Mouse (Mus musculus) gonadal fat pad, adult 2 months (tissue): ENCODE data around the gene Olfr1046. TPM values are rescaled to one million over a fixed set of nuclear protein-coding genes. Genes with fewer than 3 reads are reported as not detected.
"Not testable (repeated sequence)": the region's sequence is repeated elsewhere in the genome, so short reads cannot be mapped to it uniquely, and the experiment has no call there.

Experiments used
- DNase-seq: peaks from one replicate; pipeline ENCODE4 v3.0.0-alpha.2; 2012; ENCODE audit warnings: low read depth
- polyA plus RNA-seq: library from polyadenylated mRNA; depleted of rRNA; stranded (reverse); fragments of >200 nt; gene quantifications from 2 replicates; pipeline ENCODE4 v1.2.3, GENCODE M21; 2012; rRNA removed

The Olfr1046 gene
- polyA plus RNA-seq = not detected in 2 replicates

DNA sequence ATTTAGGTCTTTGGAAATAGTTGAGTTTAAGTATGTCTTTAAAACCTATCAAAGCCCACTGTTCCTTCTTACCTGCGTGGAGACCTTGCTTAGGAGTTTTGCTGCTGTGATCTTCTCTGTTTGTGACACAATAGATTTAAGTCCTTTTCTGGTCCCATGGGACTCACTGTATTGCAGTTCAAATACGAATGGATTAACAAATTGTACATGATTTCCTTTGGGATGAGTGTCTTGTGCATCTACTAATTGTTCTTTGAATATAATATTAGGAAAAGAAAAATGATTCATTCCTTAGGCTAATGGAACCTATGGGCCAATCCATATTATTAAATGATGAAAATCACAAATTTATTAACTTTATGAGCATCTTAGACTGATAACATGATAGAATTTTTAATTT is at the start of gene Olfr1046:
TSS of gene Olfr1046 (minus strand) at position 101 of the 400 bp plus-strand sequence.
- DNase-seq = no peak

- not testable (repeated sequence) for DNase-seq
Observed at GRCm38 (mm10) chr2:86258228-86258627, 39.1 kb upstream of the Olfr1046 start, which contains the start of gene Olfr1049. Olfr1049 (minus strand) TSS chr2:86258328.

GRCm38 (mm10) chr2:86240189-86240588 is 21.1 kb upstream of the Olfr1046 start, which contains the start of gene Olfr1048:
Olfr1048 (minus strand) TSS chr2:86240289.
- DNase-seq = no peak

GRCm38 (mm10) chr2:86231301-86231700 is 12.2 kb upstream of the Olfr1046 start, which contains the start of gene Olfr1047:
Olfr1047 (minus strand) TSS chr2:86231401.
- no peak for DNase-seq

DNA sequence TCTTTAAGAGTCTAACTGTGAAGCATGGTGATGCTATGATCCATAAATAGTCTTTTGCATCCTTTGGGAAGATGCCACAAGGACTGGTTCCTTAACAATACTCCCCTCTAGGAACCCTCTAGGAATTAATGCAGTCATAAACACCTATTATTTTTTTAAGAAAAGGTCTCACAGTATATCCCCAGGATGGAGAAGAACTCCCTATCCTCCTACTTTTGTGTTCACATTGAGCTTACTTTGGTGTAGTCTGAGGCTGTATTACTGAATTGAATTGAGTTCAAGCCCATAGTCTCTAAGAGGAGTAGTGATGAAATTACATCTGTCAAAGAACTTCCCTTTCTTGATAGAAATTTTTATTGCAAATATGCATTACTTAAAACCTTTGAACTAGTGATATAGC is 16.2 kb downstream of the Olfr1046 start, which contains the start of gene Olfr1045:
TSS of gene Olfr1045 (minus strand) at position 101 of the 400 bp plus-strand sequence.
- no peak for DNase-seq

DNA sequence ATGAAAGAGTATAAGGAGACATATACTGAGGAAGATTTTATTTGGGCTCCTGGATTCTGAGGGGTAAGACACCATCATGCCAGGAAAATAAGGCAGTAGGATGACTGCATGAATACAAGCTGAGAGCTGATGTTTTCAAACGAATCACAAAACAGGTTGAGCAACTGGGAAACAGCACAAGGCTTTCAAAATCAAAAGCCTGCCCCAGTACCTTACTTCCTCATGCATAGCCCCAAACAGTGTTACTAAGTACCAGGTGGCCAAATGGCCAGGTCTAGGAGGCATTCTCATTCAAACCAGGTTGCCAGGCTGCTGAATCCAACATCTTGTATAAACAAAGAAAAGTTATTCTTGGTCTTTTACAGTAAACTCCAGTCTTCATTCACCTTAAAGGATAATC is 23.3 kb downstream of the Olfr1046 start:
- DNase-seq = no peak

DNA sequence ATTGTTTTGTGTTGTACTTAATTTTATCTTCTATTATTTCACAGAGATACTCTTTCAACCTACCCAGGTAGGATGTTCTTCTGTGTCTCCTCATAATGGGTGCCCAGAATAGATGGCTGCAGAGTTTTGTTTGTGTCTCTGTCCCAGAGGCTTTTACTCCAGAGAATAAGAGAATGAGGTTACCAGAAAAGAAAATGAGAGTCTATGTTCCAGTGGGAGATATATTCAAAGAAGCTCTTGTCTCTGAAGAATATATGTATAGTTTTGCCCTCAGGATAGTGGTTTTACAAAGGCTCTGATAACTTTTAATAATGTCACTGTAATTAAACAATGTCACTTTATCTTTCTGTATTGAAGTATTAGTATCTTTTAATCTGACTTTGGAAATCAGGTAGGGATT is 33.5 kb downstream of the Olfr1046 start, which contains the start of gene Olfr52:
TSS of gene Olfr52 (minus strand) at position 101 of the 400 bp plus-strand sequence.
- no peak for DNase-seq

DNA sequence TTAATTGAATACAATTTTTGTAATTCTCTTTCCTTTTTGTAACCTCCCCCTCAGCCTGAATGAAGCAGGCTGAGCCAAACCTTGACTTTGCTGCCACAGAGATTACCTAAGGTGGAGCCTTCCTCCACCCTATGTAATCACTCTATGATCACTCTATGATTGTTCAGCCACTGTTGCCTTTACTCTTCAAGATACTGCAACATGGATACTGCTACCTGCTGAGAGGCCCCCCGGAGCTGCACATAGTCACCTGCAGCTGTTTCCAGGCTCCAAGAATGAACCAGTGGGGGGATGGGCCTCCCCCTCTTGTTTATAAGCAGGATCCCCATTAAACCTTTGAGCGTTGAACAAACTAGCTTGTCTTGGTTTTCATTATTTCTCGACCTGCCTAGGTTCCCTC is 39.2 kb downstream of the Olfr1046 start:
- no peak for DNase-seq

- no peak for DNase-seq
Observed at GRCm38 (mm10) chr2:86177720-86178119, 41.4 kb downstream of the Olfr1046 start, which contains the start of gene Olfr1044. Olfr1044 (minus strand) TSS chr2:86177820.

DNA sequence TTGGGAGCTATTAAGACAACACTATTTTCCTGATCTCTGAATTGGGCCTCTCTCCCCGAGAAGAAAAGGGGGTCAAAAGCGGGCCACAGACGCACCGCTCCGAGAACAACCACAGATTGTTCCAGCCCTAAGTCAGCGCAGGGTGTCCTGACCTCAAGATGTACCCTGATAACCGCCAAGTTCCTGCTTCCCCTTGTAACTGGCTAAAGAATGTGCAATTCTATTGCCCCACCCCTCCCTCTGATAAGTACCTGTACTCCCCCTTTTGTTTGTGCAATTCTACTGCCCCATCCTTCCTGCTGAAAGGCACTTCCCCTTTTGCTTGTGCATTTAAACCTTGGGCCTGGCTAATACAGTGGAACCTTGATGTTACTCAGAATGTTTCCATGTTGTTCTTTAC is 43.7 kb downstream of the Olfr1046 start:
- not testable (repeated sequence) for DNase-seq

GRCm38 (mm10) chr2:86167422-86167821 is 51.7 kb downstream of the Olfr1046 start, which contains the start of gene Olfr1043:
Olfr1043 (minus strand) TSS chr2:86167522.
- no peak for DNase-seq

Other genes starting within 250 kb of the Olfr1046 start
- not detected in 2 replicates for gene Olfr1029, start 245.4 kb downstream of the Olfr1046 start, polyA plus RNA-seq
- gene Olfr1030, start 240.0 kb downstream of the Olfr1046 start, polyA plus RNA-seq = not detected in 2 replicates
- not detected in 2 replicates for gene Olfr1031, start 229.0 kb downstream of the Olfr1046 start, polyA plus RNA-seq
- gene Olfr1032, start 213.8 kb downstream of the Olfr1046 start, polyA plus RNA-seq = not detected in 2 replicates
- gene Olfr1033, start 198.7 kb downstream of the Olfr1046 start, polyA plus RNA-seq = 0.61 and 1.0 TPM in 2 replicates
- 0.13 and 0.14 TPM in 2 replicates for gene Olfr1034, start 173.5 kb downstream of the Olfr1046 start, polyA plus RNA-seq
- gene Olfr1036, start 145.3 kb downstream of the Olfr1046 start, polyA plus RNA-seq = not detected in 2 replicates
- gene Olfr1037, start 131.9 kb downstream of the Olfr1046 start, polyA plus RNA-seq = not detected in 2 replicates
- 0.03 TPM in 1 of 2 replicates, not detected in the other for gene Olfr1039, start 83.4 kb downstream of the Olfr1046 start, polyA plus RNA-seq
- gene Olfr1040, start 72.6 kb downstream of the Olfr1046 start, polyA plus RNA-seq = not detected in 2 replicates
- not detected in 2 replicates for gene Olfr1042, start 57.5 kb downstream of the Olfr1046 start, polyA plus RNA-seq
- not detected in 2 replicates for gene Olfr1043, start 51.8 kb downstream of the Olfr1046 start, polyA plus RNA-seq
- gene Olfr1044, start 41.5 kb downstream of the Olfr1046 start, polyA plus RNA-seq = not detected in 2 replicates
- gene Olfr52, start 33.6 kb downstream of the Olfr1046 start, polyA plus RNA-seq = not detected in 2 replicates
- not detected in 2 replicates for gene Olfr1045, start 16.3 kb downstream of the Olfr1046 start, polyA plus RNA-seq
- gene Olfr1047, start 12.1 kb upstream of the Olfr1046 start, polyA plus RNA-seq = not detected in 2 replicates
- not detected in 2 replicates for gene Olfr1048, start 21.0 kb upstream of the Olfr1046 start, polyA plus RNA-seq
- not detected in 2 replicates for gene Olfr1049, start 39.0 kb upstream of the Olfr1046 start, polyA plus RNA-seq
- gene Olfr1051, start 59.8 kb upstream of the Olfr1046 start, polyA plus RNA-seq = not detected in 2 replicates
- not detected in 2 replicates for gene Olfr1052, start 73.1 kb upstream of the Olfr1046 start, polyA plus RNA-seq
- not detected in 2 replicates for gene Olfr1053, start 96.0 kb upstream of the Olfr1046 start, polyA plus RNA-seq
- not detected in 2 replicates for gene Olfr1054, start 116.1 kb upstream of the Olfr1046 start, polyA plus RNA-seq
- not detected in 2 replicates for gene Olfr1055, start 131.0 kb upstream of the Olfr1046 start, polyA plus RNA-seq
- gene Olfr1056, start 143.2 kb upstream of the Olfr1046 start, polyA plus RNA-seq = not detected in 2 replicates
- gene Olfr1057, start 159.1 kb upstream of the Olfr1046 start, polyA plus RNA-seq = not detected in 2 replicates
- gene Olfr1058, start 169.2 kb upstream of the Olfr1046 start, polyA plus RNA-seq = not detected in 2 replicates
- not detected in 2 replicates for gene Olfr1061, start 194.7 kb upstream of the Olfr1046 start, polyA plus RNA-seq
- not detected in 2 replicates for gene Olfr1062, start 207.4 kb upstream of the Olfr1046 start, polyA plus RNA-seq
- gene Olfr1065, start 231.3 kb upstream of the Olfr1046 start, polyA plus RNA-seq = not detected in 2 replicates
- gene Olfr1066, start 237.0 kb upstream of the Olfr1046 start, polyA plus RNA-seq = not detected in 2 replicates